Mouse (Mus musculus) activated CD4-positive, CD25-positive, alpha-beta regulatory T cell, adult 4 months (primary cell): ENCODE data around the gene Cda. TPM values are rescaled to one million over a fixed set of nuclear protein-coding genes. Genes with fewer than 3 reads are reported as not detected.
"Not testable (repeated sequence)": the region's sequence is repeated elsewhere in the genome, so short reads cannot be mapped to it uniquely, and the experiment has no call there.

Experiments used
- ATAC-seq: one replicate; pipeline ENCODE4 v1.8.0; 2017
- polyA plus RNA-seq, 2 experiments: library from polyadenylated mRNA; unstranded; fragments of 100-300 nt; shearing (Covaris generic); gene quantifications; one replicate each; pipeline ENCODE4 v1.2.1; 2017

The Cda gene
- polyA plus RNA-seq, 2 experiments from 2014 or later = not detected

- no peak for ATAC-seq
These were observed 37.5 kb downstream of the Cda start for GRCm38 (mm10) chr4:138330264-138330671.

DNA sequence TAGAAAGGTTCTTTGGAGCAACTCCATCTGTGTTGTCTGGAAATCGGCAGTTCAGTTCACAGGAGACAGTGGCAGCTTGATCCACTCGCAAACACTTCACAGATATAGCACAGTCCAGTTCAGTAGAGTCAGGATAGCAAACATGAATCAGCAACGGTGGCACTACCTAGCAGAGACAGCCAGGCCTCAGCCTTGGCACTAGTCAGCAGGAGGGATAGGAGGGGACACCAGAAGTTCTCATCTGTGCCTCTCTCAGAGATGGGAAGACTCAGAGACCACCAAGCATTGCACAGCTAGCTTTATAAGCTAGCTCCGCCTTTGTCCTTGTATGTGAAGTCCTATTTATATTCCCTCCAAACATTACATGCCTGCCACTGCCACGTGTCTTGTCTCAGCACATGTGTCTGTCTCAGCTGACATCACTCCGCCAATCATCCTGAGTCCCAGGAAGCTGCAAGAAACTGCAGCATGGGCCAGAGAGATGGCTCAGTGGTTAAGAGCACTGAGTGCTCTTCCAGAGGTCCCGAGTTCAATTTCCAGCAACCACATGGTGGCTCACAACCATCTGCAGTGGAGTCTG is 39.8 kb downstream of the Cda start:
- ATAC-seq = no peak

- not testable (repeated sequence) for ATAC-seq
These were observed 40.6 kb downstream of the Cda start for GRCm38 (mm10) chr4:138327155-138327554.

DNA sequence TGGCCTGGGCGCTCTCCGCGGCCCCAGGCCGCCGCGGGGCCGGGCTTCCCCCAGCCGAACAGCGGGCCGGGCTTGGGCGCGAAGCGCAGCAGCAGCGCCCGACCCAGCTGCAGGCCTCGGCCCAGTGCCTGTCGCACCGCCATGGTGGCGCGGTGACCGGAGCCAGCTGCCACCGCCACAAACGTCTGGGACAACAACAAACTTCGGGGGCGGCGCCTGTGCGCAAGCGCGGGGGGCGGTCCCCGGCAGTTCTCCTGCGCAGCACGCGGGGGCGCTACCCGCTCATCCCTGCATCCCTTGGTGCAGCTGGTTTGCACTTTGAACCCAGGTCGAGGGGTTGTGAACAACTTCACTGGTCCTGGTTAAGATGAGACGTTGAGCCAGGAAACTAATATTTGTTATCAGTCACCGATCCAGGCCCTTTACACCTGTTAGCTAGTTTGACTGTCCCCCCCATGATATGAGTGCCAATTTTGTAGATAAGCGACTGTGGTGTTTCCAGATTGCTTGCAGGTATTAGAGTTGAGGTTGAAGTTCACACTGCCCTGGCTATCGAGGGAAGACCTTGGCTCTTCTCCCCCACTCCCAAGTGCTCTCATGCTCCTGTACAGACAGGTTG is 41.6 kb downstream of the Cda start, which contains the start of gene Pink1:
Pink1 (minus strand) TSS at position 231 of the 619 bp plus-strand sequence.
- peak; percentile 83 for ATAC-seq

- ATAC-seq = peak; percentile 86
These were observed 42.2 kb downstream of the Cda start for GRCm38 (mm10) chr4:138325466-138326076.

DNA sequence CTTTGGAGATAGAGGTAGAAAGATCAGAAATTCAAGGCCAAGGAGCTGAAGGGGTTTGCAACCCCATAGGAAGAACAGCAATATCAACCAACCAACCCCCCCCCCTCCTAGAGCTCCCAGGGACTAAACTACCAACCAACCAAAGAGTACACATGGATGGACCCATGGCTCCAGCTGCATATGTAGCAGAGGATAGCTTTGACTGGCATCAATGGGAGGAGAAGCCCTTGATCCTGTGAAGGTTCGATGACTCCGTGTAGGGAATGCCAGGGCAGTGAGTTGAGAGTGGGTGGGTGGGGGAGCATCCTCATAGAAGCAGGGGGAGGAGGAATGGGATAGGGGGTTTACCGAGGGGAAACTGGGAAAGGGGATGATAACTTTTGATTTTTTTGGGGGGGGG is 43.3 kb downstream of the Cda start:
- no peak for ATAC-seq

DNA sequence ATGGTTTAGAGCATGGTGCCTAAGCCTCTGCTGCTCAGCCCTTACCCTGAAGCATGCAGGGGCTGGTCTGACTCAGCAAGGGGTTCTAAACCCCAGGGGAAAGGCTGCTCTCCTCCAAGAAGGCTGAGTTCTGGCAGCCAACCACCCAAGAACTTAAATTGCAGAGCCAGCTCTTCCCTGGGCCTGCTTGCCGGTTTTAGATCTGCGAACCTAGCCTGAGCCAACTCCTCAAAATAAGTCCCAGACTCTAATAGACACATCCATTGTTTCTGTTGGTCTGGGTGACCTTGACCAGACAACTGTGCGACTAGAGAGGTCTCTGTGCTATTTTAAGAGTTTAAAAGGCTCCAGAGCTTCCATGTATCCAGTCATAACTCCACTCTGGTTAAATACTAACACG is 44.0 kb downstream of the Cda start:
- ATAC-seq = no peak

GRCm38 (mm10) chr4:138322692-138323091 is 45.1 kb downstream of the Cda start:
- no peak for ATAC-seq

GRCm38 (mm10) chr4:138321488-138321887 is 46.3 kb downstream of the Cda start:
- ATAC-seq = no peak

DNA sequence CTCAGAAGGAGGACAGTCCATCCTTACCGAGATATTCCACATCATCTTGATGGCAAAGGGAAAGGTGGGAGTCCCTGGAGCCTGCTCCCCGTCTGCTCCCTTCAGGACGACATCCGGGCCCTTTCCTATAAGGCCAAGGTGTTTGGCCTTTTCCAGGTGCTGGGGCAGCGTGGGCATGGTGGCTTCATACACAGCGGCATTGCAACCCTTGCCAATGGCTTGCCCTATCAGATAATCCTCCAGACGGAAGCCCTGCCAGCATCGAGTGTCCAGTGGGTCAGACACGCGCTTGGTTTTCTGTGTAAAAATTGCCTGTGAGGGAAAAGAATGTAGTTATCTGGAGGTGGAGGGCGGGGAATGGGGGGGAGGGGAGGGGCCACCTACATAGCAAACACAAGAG is 47.1 kb downstream of the Cda start:
- no peak for ATAC-seq

GRCm38 (mm10) chr4:138319508-138319907 is 48.3 kb downstream of the Cda start:
- peak; percentile 58 for ATAC-seq

DNA sequence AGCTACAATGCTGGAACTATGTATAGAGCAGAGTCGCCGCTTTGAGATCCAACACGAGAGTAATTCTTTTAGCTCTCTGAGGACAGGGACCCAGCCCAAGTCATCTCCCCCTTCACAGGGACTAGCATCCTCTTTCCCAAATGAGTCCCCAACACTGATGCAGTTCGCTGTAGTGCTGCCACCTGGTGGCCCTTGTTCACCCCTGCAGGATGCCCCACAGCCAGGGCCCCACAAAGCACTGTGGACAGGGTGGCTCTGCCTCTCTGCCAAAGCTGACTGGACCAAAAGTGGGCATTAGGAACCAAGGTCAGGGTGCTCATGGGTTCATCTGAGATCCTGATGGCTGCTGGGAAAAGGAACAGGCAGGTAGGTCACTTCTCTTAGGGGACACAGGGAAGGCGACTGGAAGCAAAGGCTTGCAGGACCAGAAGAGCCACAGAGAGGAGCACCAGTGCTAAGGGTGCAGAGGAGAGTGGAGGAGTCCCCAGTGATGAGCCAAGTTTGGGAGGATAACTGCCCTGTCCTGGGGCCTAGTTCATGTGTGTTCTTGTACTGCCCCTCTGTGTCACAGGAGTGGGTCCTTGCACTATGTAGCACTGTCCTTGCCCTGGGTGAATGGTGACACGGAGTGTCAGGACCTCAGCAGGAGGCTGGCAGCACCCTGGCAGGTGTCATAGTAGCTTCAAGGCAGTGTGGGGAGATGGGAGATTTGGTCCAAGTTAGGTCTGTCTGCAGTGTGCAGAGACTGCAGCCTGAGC is 49.1 kb downstream of the Cda start:
- ATAC-seq = peak; percentile 60

GRCm38 (mm10) chr4:138316369-138316768 is 51.4 kb downstream of the Cda start:
- no peak for ATAC-seq

DNA sequence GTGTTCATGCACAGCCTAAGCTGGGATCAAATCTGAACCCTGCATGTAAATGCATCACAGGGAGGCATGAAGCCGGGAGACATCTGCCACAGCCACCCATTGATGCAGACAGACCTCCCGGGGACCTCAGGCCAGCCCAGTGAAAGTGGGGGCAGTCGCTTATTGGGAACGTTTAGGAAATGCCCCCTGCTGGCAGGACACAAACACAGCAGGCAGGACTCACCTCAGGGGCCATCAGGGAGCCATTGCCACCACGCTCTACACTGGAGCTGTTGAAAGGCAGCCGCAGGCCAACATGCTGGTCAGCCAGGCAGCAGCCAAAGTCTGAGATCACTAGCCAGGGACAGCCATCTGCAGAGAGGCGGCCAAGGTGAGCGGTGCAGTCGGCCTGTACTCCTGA is 52.0 kb downstream of the Cda start:
- ATAC-seq = no peak

- no peak for ATAC-seq
These were observed 54.0 kb downstream of the Cda start for GRCm38 (mm10) chr4:138313795-138314194.

DNA sequence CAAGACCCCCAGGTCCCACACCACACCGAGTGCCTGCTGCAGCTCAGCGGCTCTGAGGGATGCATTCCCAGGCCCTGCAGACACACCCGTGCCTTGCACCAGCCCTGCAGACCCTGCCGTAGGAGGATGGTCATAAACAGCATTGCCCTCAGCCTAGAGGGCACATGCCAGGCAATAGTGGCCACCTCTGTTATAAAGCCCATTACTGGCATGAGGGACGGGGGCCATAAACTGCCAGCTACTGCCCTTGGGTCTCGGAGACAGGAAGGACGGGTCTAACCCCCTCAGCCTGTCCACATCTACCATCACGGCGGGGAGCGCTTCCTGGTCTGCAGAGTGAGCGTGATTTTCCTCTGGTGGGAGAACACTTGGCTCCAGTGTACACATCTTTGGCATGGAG is 54.8 kb downstream of the Cda start:
- ATAC-seq = no peak

- no peak for ATAC-seq
These were observed 55.7 kb downstream of the Cda start for GRCm38 (mm10) chr4:138312105-138312504.

GRCm38 (mm10) chr4:138311595-138311994 is 56.2 kb downstream of the Cda start:
- ATAC-seq = no peak

DNA sequence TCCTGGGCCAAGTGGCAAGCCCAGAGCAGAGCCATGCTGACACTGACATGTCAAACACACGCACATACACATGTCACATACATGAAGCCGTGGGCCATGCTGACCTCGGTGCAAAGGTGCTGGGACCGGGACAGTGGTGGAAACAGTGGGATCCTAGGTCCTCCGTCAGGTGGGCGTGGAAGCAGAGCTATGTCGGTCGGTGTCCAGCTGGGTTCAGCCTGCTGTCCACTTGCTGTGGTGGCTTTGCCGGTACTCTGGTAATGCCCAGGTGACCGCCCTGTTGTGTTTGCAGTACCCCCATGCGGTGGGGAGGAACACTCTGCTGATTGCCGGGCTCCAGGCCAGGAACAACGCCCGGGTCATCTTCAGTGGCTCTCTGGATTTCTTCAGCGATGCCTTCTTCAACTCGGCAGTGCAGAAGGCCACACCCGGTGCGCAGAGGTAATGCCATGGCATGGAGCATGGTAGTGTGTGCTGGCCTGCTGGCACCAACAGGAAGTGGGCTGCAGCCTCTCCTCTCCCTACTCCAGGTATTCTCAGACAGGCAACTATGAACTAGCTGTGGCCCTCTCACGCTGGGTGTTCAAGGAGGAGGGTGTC is 57.4 kb downstream of the Cda start:
- no peak for ATAC-seq

- ATAC-seq = no peak
These were observed 60.1 kb downstream of the Cda start for GRCm38 (mm10) chr4:138307739-138308138.

GRCm38 (mm10) chr4:138307025-138307424 is 60.8 kb downstream of the Cda start:
- no peak for ATAC-seq

DNA sequence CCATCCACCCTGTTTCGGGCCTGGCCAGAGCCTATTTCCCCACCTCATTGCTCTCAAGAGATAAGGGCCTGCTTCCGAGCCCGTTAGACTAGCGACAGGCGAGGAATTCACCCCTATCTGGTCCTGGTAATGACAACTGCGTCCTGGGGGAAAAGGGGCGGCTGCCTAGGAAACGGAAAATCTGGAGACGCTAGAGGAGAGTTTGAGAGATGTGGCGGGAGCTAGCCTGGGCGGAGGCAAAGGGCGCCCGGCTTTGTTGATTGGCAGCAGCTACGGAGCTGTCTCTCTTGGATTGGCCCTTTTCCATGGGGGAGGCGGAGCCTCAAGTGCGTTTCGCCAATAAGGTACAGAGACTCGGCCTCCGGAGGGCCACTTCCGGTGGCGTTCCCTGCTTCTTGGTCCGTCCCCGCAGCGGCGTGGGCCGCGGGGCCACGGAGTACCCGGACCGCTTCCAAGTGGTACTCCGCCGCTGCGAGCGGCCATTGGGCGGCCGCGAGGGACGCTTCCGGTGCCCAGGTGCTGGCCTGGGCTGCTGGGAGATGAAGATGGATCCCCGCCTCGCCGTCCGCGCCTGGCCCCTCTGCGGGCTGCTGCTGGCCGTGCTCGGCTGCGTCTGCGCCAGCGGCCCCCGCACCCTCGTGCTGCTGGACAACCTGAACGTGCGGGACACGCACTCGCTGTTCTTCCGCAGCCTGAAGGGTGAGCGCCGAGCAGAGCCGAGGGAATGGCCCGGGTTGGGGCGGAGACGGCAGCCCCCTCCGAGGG is 63.3 kb downstream of the Cda start, which contains the start of gene Ddost:
Ddost (plus strand) TSS at position 391 of the 765 bp plus-strand sequence.
- ATAC-seq = peak; percentile 97
